8 mouse cellular contexts compared by ENCODE assay signal in the genomic region with DNA sequence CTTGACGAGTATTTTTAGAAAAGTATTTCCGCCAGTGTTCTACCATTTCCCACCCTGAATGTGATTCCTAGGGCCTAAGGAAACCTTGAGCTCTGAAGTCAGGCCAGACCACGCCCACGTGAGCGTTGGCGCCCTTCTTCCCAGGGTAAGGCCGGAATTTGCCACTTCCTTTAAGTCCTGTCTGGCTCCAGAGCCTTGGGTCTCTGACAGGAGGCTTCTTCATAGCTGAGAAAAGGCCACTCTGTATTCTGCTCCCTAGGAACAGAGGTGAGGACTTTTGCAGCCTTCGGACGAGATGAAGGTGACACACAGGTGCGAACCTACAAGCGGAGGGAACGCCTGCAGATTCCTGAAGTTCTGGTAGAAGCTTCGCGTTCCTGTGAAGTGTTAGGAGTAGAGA. TPM values are rescaled to one million over a fixed set of nuclear protein-coding genes. Genes with fewer than 3 reads are reported as not detected.
A peak's percentile ranks its signal among the peaks of the same experiment; 100 is the strongest.
DNase-seq lines count a peak whose midpoint lies in the region; ATAC-seq lines count a peak whose summit lies in the region.

A gene (plus strand): TSS at position 138 of the 400 bp plus-strand sequence.

- peak within 1 kb of the TSS; percentile 68 for H3K4me2 ChIP-seq in liver, embryonic 11.5 days

- 0 out of 2 replicates have a peak, but pooled peaks cover 5% of the 10 kb centered on the region for H3K27me3 ChIP-seq in liver, embryonic 11.5 days (replicated peaks; ENCODE audit: control insufficient read depth, insufficient read depth, low read length)

- peak; percentile 38 for DNase-seq in cerebellum, adult 11-12 months
- DNase-seq in cerebellum, postnatal 36 days = no peak
- DNase-seq in embryo, embryonic 10 days (ENCODE audit: low spot score) = peak; percentile 64
- DNase-seq in heart, adult 11 months = peak; percentile 97
- peak; percentile 68 for DNase-seq in kidney, adult 18-20 months
- DNase-seq in liver, embryonic 11.5 days (ENCODE audit: low spot score) = no peak
- peak; percentile 23 for DNase-seq in neural tube, embryonic 10.5 days (ENCODE audit: extremely low spot score, low spot score)
- DNase-seq in cerebellum, postnatal 25 days = no peak

- no peaks in the 10 kb centered on the region for H3K9me3 ChIP-seq in liver, embryonic 11.5 days (ENCODE audit: control insufficient read depth, low read length)

- H3K4me3 ChIP-seq in liver, embryonic 11.5 days (ENCODE audit: low read depth, low read length) = peak within 1 kb of the TSS; percentile 59

- WGBS in liver, embryonic 11.5 days = 35% methylated on average over 14 of the region's 14 CpGs

- no peak for ATAC-seq in liver, embryonic 11.5 days (replicated peaks; ENCODE audit: low FRiP score)

- peak within 1 kb of the TSS; percentile 65 for H3K9ac ChIP-seq in liver, embryonic 11.5 days (ENCODE audit: low read depth, low read length)

- H3K36me3 ChIP-seq in liver, embryonic 11.5 days (ENCODE audit: control insufficient read depth, insufficient read depth, low read length) = no peaks in the 10 kb centered on the region

- H3K27ac ChIP-seq in liver, embryonic 11.5 days (ENCODE audit: low read depth, low read length) = peak within 1 kb of the TSS; percentile 70

- peaks cover 39% of the 10 kb centered on the region for H3K4me1 ChIP-seq in liver, embryonic 11.5 days (replicated peaks; ENCODE audit: control insufficient read depth, insufficient read depth, low read length)

RNA-seq across cellular contexts. Expression of the gene that starts here (rescaled TPM):
- polyA plus RNA-seq in liver, embryonic 11.5 days (2014; fragmentation: Nextera tagmentation; extraction: Ambion mirVana) = 134 and 147 TPM in 2 replicates

Comparison
In these comparisons a context has a peak if more than half of its experiments do, and no peak if none do; other contexts are left out.
1. DNase-seq: peak in cerebellum, adult 11-12 months (single experiment), embryo, embryonic 10 days (single experiment), heart, adult 11 months (single experiment), kidney, adult 18-20 months (single experiment) and neural tube, embryonic 10.5 days (single experiment); none in cerebellum, postnatal 36 days (0 of 2), liver, embryonic 11.5 days (single experiment) and cerebellum, postnatal 25 days (0 of 2).